Mouse (Mus musculus) brain, embryonic 14.5 days (tissue): ENCODE measurements at regions not wholly inside any gene's neighbourhood (a gene's known extent, or its start where the extent isn't known, plus 50 kb on each side); places are given as distances from the start of the nearest gene placed in this dataset.

Source experiments
- CTCF ChIP-seq: fragments of 200-500 bp; IDR thresholded peaks from 2 replicates; pipeline ENCODE4 v1.5.1; 2012; ENCODE audit warnings: inconsistent platforms, mild to moderate bottlenecking, moderate library complexity, borderline replicate concordance; ENCODE audit not compliant: insufficient read depth, insufficient read length; ENCODE audit errors: extremely low read depth
- POLR2A ChIP-seq: fragments of 200-500 bp; IDR thresholded peaks from 2 replicates; pipeline ENCODE4 v1.6.1; 2012; ENCODE audit warnings: mild to moderate bottlenecking, inconsistent platforms, borderline replicate concordance; ENCODE audit not compliant: poor library complexity, insufficient read depth, insufficient read length, severe bottlenecking; ENCODE audit errors: extremely low read depth

DNA sequence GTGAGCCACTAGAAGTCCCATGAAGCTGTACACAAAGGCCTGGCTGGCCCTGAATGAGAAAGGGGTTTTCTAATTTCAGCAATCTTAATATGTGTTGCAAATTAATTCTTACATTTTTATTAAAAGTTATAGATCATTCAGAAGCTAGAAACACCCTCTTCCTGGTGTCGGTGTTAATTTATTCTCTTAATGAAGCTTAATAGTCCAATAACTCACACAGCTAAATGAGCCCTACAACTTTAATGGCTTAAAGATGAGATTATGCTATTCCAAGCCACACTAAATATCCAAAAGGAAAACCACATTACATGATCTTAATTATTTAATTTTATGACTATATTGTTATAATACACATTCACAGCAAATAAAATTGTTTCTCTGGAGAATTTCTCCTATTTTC, 585.7 kb downstream of the Basp1 start:
- TF ChIP-seq POLR2A = no peak
- no peak for TF ChIP-seq CTCF
